Mouse (Mus musculus) embryonic facial prominence, embryonic 11.5 days (tissue): ENCODE measurements around the gene Kctd2. TPM values are rescaled to one million over a fixed set of nuclear protein-coding genes. Genes with fewer than 3 reads are reported as not detected.
A peak's percentile ranks its signal among the peaks of the same experiment; 100 is the strongest.

Experiments
- ATAC-seq: fragments of 200-750 bp; cut with Nextera tagmentation; replicated peaks from 2 replicates; pipeline ENCODE4 v1.8.0; 2017; ENCODE audit warnings: low read depth; ENCODE audit not compliant: insufficient number of reproducible peaks, low FRiP score, low TSS enrichment
- DNase-seq: peaks from one replicate; pipeline ENCODE4 v3.0.0-alpha.2; 2015; ENCODE audit warnings: low spot score
- H3K27ac ChIP-seq: fragments of 300-500 bp; sonication (generic); replicated peaks from 2 replicates; pipeline ENCODE4 v1.5.1; 2014; ENCODE audit warnings: mild to moderate bottlenecking, low read depth, low read length, control low read depth
- H3K27me3 ChIP-seq: fragments of 300-500 bp; sonication (generic); 2 replicates; pipeline ENCODE4 v1.6.1; 2014; ENCODE audit warnings: mild to moderate bottlenecking, low read length, moderate library complexity, mixed read lengths; ENCODE audit not compliant: control insufficient read depth, insufficient read depth
- H3K36me3 ChIP-seq: fragments of 300-500 bp; sonication (generic); replicated peaks from 2 replicates; pipeline ENCODE4 v1.6.1; 2014; ENCODE audit warnings: low read depth, mild to moderate bottlenecking, low read length, moderate library complexity, mixed read lengths; ENCODE audit not compliant: control insufficient read depth, insufficient read depth
- H3K4me1 ChIP-seq: fragments of 300-500 bp; sonication (generic); 2 replicates; pipeline ENCODE4 v1.6.1; 2014; ENCODE audit warnings: low read length, mixed read lengths; ENCODE audit not compliant: control insufficient read depth, insufficient read depth
- H3K4me2 ChIP-seq: fragments of 300-500 bp; sonication (generic); 2 replicates; pipeline ENCODE4 v1.6.1; 2014; ENCODE audit warnings: low read depth, mild to moderate bottlenecking, control low read depth, low read length, moderate library complexity
- H3K4me3 ChIP-seq: fragments of 300-500 bp; sonication (generic); 2 replicates; pipeline ENCODE4 v1.5.1; 2014; ENCODE audit warnings: low read depth, low read length, control low read depth
- H3K9ac ChIP-seq: fragments of 300-500 bp; sonication (generic); replicated peaks from 2 replicates; pipeline ENCODE4 v1.6.1; 2014; ENCODE audit warnings: mild to moderate bottlenecking, control low read depth, low read length
- H3K9me3 ChIP-seq: fragments of 300-500 bp; sonication (generic); replicated peaks from 2 replicates; pipeline ENCODE4 v1.6.1; 2016; ENCODE audit warnings: mild to moderate bottlenecking, low read length, inconsistent platforms, mixed read lengths; ENCODE audit not compliant: control insufficient read depth
- WGBS: fragments of 180-500 bp; shearing (Covaris S2); extraction: QIAGEN DNeasy Blood & Tissue Kit; methylation state at CpG from one replicate; pipeline ENCODE4 v1.1.7; 2014; 5-methylcytosine and 5-hydroxymethylcytosine counted together
- polyA plus RNA-seq: library from polyadenylated mRNA; unstranded; fragments of >200 nt; fragmentation: Nextera tagmentation; extraction: Ambion mirVana; gene quantifications from 2 replicates; pipeline ENCODE4 v1.2.1, GENCODE M21; 2014

Gene Kctd2
- polyA plus RNA-seq, 1 experiment from 2014 or later: 21.0 TPM

DNA sequence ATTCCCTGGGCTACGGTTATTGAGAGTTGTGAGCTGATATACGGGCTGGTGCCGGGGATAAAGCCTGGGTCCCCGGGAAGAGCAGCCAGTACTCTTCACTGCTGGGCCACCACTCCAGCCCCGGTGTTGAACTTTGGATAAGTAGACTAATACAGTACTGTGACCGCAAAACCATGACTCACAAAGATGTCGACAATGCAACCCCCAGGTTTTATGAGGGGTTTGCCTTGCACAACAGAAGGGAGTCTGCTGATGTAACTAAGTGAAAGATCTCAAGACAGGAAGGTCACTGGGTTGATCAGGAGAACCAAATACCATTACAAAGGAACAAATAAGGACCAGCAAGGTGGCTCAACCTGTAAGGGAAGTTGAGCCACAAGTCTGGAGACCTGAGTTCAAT, 43.2 kb upstream of the Kctd2 start:
- Histone ChIP-seq H3K4me3 (no peak overlapping the region), H3K4me1 (no peaks in the 10 kb centered on the region; the same call in 1 of the 2 replicates), H3K4me2 (no peak overlapping the region), H3K9ac (no peak overlapping the region), H3K27me3 (peaks cover 19% of the 10 kb centered on the region), H3K36me3 (no peaks in the 10 kb centered on the region), H3K9me3 (no peaks in the 10 kb centered on the region), H3K27ac (no peak overlapping the region)
- WGBS: 71% methylated on average over 7 of the region's 7 CpGs
- DNase-seq: no peak
- no peak for ATAC-seq

DNA sequence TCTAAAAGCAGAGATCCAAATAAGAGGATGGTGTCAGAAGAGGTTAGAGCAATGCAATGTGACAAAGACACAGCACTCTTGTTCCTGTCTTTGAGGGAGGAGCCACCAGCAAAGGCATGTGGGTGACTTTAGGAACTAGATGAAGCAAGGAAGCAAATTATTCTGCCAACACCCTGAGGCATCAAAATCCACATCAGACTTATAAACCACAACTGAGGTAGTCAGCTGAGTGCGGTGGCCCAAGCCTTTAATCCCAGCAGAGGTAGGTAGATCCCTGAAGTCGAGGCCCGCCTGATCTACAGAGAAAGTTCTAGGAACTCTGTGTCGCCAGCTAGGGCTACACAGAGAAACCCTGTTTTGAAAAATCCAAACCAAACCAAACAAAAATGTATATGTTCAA, 42.7 kb upstream of the Kctd2 start:
- Histone ChIP-seq H3K36me3 (no peaks in the 10 kb centered on the region), H3K27ac (no peak overlapping the region), H3K9me3 (no peaks in the 10 kb centered on the region), H3K9ac (no peak overlapping the region), H3K27me3 (peaks cover 19% of the 10 kb centered on the region), H3K4me3 (no peak overlapping the region), H3K4me1 (no peaks in the 10 kb centered on the region; the same call in 1 of the 2 replicates), H3K4me2 (no peak overlapping the region)
- ATAC-seq (no peak), DNase-seq (no peak)
- WGBS: 91% methylated on average over 4 of the region's 4 CpGs

GRCm38 (mm10) chr11:115377854-115378253, 42.1 kb upstream of the Kctd2 start:
- no peak overlapping the region for H3K27ac ChIP-seq
- no peak overlapping the region for H3K9ac ChIP-seq
- 76% methylated on average over 7 of the region's 7 CpGs for WGBS
- no peaks in the 10 kb centered on the region; the same call in 1 of the 2 replicates for H3K4me1 ChIP-seq
- H3K36me3 ChIP-seq: no peaks in the 10 kb centered on the region
- no peak overlapping the region for H3K4me3 ChIP-seq
- H3K27me3 ChIP-seq: peaks cover 19% of the 10 kb centered on the region
- ATAC-seq (no peak), DNase-seq (no peak)
- H3K4me2 ChIP-seq: no peak overlapping the region
- H3K9me3 ChIP-seq: no peaks in the 10 kb centered on the region

DNA sequence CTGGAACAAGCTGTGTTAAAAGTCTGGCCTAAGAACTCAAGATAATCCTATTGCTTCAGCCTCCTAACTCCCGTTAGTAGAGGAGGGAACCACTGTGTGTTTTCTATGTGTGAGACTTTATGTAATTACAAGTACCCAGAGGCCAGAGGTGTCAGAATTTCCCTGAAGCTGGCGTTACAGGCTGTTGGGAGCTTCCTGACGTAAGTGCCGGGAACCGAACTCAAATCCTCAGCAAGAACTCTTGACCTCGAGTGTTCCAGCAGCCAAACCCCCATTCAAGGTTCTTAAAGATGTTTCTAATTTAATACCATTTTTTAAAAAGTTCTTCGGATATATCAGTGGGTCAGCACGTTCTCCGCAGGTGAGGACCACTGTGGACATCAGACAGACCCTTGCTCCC, 38.7 kb upstream of the Kctd2 start:
- Histone ChIP-seq H3K36me3 (no peaks in the 10 kb centered on the region), H3K27ac (no peak overlapping the region), H3K9me3 (no peaks in the 10 kb centered on the region), H3K9ac (no peak overlapping the region; the same call in 1 of the 2 replicates), H3K4me3 (peak overlapping the region; percentile 86), H3K4me2 (peak overlapping the region; percentile 84), H3K27me3 (no peaks in the 10 kb centered on the region), H3K4me1 (peaks cover 10% of the 10 kb centered on the region)
- 8% methylated on average over 9 of the region's 9 CpGs for WGBS
- peak; percentile 39 for DNase-seq
- no peak for ATAC-seq

DNA sequence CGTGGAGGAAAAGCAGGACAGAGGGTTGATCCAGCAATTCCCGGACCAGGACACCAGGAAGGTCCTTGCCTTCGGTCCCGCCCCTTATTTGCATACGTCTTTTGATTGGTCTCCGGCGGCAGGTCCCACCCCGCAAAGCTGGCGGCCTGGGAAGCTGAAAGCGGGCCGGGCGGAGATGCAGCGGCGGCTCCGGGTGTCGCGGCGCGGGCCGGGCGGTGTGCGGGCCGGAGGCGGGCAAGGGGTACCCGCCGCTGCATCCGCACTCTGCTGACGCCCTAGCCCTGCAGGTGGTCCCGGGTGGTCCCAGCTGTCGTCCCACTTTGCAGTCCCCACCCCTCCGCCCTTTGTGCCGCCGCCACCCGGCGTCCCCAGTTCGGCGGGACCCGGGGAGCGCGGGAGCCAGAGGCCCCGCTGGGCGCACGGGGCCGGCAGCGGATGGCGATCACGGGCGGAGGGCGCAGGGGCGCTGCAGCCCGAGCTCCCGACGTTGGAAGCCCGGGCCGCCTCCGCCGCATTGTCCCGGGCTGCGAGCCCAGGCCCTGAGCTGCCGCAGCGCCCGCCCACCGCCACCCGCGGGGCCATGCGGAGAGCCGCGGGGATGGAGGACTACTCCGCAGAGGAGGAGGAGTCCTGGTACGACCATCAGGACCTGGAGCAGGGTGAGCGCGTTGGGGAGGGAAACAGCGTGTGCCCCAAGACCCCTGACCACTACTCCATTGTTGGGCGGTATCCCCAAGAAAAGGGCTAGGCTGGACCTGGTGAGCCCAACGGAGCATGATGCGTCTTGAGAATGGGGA, 38.0 kb upstream of the Kctd2 start, which contains the start of gene Cdr2l:
TSS of gene Cdr2l (plus strand) at position 174 of the 797 bp plus-strand sequence.
- Histone ChIP-seq H3K4me1 (peaks cover 10% of the 10 kb centered on the region), H3K27me3 (no peaks in the 10 kb centered on the region), H3K4me3 (peak within 1 kb of the TSS; percentile 86), H3K27ac (peak within 1 kb of the TSS; percentile 83), H3K9me3 (no peaks in the 10 kb centered on the region), H3K36me3 (no peaks in the 10 kb centered on the region), H3K4me2 (peak within 1 kb of the TSS; percentile 84), H3K9ac (peak within 1 kb of the TSS; percentile 94)
- under 1% methylated on average over 71 of the region's 76 CpGs for WGBS
- DNase-seq: peak; percentile 94
- peak; percentile 82 for ATAC-seq

GRCm38 (mm10) chr11:115382891-115383290, 37.0 kb upstream of the Kctd2 start:
- Histone ChIP-seq H3K4me3 (peak overlapping the region; percentile 86), H3K27me3 (no peaks in the 10 kb centered on the region), H3K4me2 (peak overlapping the region; percentile 84), H3K9me3 (no peaks in the 10 kb centered on the region), H3K9ac (peak overlapping the region; percentile 94), H3K27ac (no peak overlapping the region), H3K36me3 (no peaks in the 10 kb centered on the region), H3K4me1 (peaks cover 10% of the 10 kb centered on the region)
- WGBS: 18% methylated on average over 5 of the region's 5 CpGs
- ATAC-seq: no peak
- no peak for DNase-seq

DNA sequence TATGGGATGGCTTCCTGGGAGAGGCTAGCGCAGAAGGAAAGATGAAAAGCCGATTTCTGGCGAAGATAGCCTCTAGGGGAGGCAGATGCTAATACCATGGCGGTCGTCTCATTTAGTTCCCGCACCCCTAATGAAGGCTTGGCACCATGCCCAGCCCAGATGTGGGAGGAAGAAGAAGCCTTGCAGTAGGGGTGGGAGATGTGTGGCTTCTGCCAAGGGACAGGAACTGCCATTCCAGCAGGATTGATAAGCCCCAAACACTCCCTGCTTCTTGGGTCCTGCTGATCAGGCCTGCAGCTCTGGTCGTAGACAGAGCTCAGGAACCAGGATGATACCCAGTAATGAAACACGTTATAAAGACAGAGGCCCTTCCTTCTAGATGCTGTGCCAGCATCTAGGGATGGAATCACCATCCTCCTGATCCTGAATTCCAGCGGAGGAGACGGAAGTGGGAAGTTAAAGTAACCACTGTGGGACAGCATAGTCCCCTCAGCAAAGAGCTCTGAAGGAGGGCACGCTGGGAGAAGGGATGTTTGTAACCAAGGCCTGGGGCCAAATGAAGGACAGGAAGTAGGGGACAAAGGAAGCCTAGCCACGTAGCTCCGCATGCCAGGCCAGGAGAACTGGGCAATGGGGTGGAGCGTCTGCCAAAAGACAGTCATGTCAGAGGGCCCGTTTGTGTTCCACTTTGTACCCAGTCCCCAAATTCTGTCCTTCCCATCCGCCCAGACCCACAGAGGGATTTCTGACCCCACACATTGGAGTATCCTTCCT, 36.0 kb upstream of the Kctd2 start:
- Histone ChIP-seq H3K4me2 (peak overlapping the region; percentile 84), H3K36me3 (no peaks in the 10 kb centered on the region), H3K9ac (no peak overlapping the region; the same call in 1 of the 2 replicates), H3K27me3 (no peaks in the 10 kb centered on the region), H3K9me3 (no peaks in the 10 kb centered on the region), H3K4me1 (peaks cover 10% of the 10 kb centered on the region), H3K4me3 (no peak overlapping the region), H3K27ac (no peak overlapping the region)
- DNase-seq (no peak), ATAC-seq (no peak)
- WGBS: 48% methylated on average over 16 of the region's 16 CpGs

DNA sequence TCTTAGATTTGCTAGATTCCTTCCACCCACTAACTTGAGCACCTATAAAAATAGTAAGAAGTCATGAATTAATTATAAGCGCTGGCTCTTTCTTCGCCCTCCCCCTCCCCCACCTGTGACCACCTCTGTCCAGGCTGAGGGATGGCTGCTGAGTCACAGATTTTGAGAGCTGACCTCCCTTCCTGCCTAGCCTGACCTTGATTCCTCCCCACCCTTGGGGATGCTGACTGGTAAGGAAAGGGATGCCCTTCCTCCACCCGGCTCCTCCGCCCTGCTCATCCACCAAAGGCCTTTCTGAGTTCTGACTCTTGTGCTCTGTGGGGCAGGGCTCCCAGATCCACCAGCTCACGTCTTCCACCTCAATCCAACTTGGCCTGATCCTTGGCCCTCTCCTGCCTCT, 35.3 kb upstream of the Kctd2 start:
- WGBS: 56% methylated on average over 5 of the region's 5 CpGs
- no peak overlapping the region for H3K4me2 ChIP-seq
- DNase-seq (no peak), ATAC-seq (no peak)
- H3K4me3 ChIP-seq: no peak overlapping the region
- peaks cover 10% of the 10 kb centered on the region for H3K4me1 ChIP-seq
- no peak overlapping the region for H3K27ac ChIP-seq
- H3K27me3 ChIP-seq: no peaks in the 10 kb centered on the region
- no peaks in the 10 kb centered on the region for H3K36me3 ChIP-seq
- H3K9ac ChIP-seq: no peak overlapping the region
- H3K9me3 ChIP-seq: no peaks in the 10 kb centered on the region
